ENCODE assay signal across 9 mouse cellular contexts in genomic region chr5:117307699-117308098, GRCm38 (mm10). TPM values are rescaled to one million over a fixed set of nuclear protein-coding genes. Genes with fewer than 3 reads are reported as not detected.
DNase-seq lines count a peak whose midpoint lies in the region; ATAC-seq and TF ChIP-seq lines count a peak whose summit lies in the region.
"Had no signal": no experiment of that assay in that cellular context is flagged by ENCODE, and none has a peak within 500 bp of the region (broad histone marks: within the 10 kb centered on the region; RNA-seq: fewer than 3 reads in every experiment).

No protein-coding gene starts in this region.

- TF ChIP-seq CTCF in cortical plate, adult 2 months (IDR thresholded peaks at IDR 0.05; ENCODE audit: extremely low read depth, insufficient read depth, low read length): peak; percentile 56

- H3K9me3 ChIP-seq in heart, embryonic 15.5 days (replicated peaks): no peaks in the 10 kb centered on the region
- H3K9me3 ChIP-seq: midbrain, embryonic 12.5 days had no signal

- H3K9ac ChIP-seq in heart, embryonic 15.5 days: no peak overlapping the region
- H3K9ac ChIP-seq: midbrain, embryonic 12.5 days had no signal

- H3K27ac ChIP-seq in cortical plate, adult 2 months (ENCODE audit: insufficient read depth, low read length): no peak overlapping the region
- no peak overlapping the region for H3K27ac ChIP-seq in heart, embryonic 15.5 days
- H3K27ac ChIP-seq: midbrain, embryonic 12.5 days had no signal

- no peaks in the 10 kb centered on the region for H3K27me3 ChIP-seq in heart, embryonic 15.5 days
- H3K27me3 ChIP-seq: midbrain, embryonic 12.5 days had no signal

- DNase-seq in cerebellum, adult 11 months: peak; percentile 40
- DNase-seq in cerebellum, adult 9-10 months: no peak
- DNase-seq in R1 (ENCODE audit: low read depth, low spot score): peak; percentile 96
- DNase-seq in layer of hippocampus, postnatal 10 days (ENCODE audit: low spot score in 2 of 2): peak; percentile 44 to 64
- DNase-seq in lung, postnatal 36 days: peak; percentile 89
- peak; percentile 40 to 63 for DNase-seq in spleen, postnatal 14 days (ENCODE audit: low spot score in 2 of 2)

- H3K4me2 ChIP-seq in heart, embryonic 15.5 days: no peak overlapping the region
- H3K4me2 ChIP-seq: midbrain, embryonic 12.5 days had no signal

- no peak for TF ChIP-seq POLR2A in cortical plate, adult 2 months (IDR thresholded peaks at IDR 0.05; ENCODE audit: extremely low read depth, insufficient read depth, low read length)

- H3K4me3 ChIP-seq in cortical plate, adult 2 months (ENCODE audit: insufficient read depth, low read length): no peak overlapping the region
- no peak overlapping the region for H3K4me3 ChIP-seq in heart, embryonic 15.5 days
- H3K4me3 ChIP-seq: midbrain, embryonic 12.5 days had no signal

- ATAC-seq in heart, embryonic 15.5 days (replicated peaks; ENCODE audit: insufficient number of reproducible peaks, insufficient read depth, low FRiP score, low read depth): 0 out of 2 replicates have a peak, but pooled peaks have one; percentile 53

- 29% methylated on average over 11 of the region's 11 CpGs for WGBS in heart, embryonic 15.5 days

- no peaks in the 10 kb centered on the region for H3K36me3 ChIP-seq in heart, embryonic 15.5 days
- H3K36me3 ChIP-seq: midbrain, embryonic 12.5 days had no signal

- no peaks in the 10 kb centered on the region for H3K4me1 ChIP-seq in cortical plate, adult 2 months (ENCODE audit: control insufficient read depth, insufficient read depth, low read length)
- H3K4me1 ChIP-seq in heart, embryonic 15.5 days (replicated peaks): peaks cover 15% of the 10 kb centered on the region

RNA-seq across cellular contexts. Expression of gene Vsig10, which starts 11.2 kb away (rescaled TPM):
- polyA plus RNA-seq in cortical plate, adult 2 months (2012; rRNA removed): 2.1 and 2.9 TPM in 2 replicates
- polyA plus RNA-seq in heart, embryonic 15.5 days (2015; fragmentation: Nextera tagmentation; extraction: Ambion mirVana): 6.7 and 8.4 TPM in 2 replicates
- 1 to 10 TPM; 2.4 to 4.2 TPM for total RNA-seq in layer of hippocampus, postnatal 10 days (2021)

RNA-seq across cellular contexts. Expression of gene Pebp1, which starts 20.3 kb away (rescaled TPM):
- 738 and 746 TPM in 2 replicates for polyA plus RNA-seq in cortical plate, adult 2 months (2012; rRNA removed)
- 543 and 632 TPM in 2 replicates for polyA plus RNA-seq in heart, embryonic 15.5 days (2015; fragmentation: Nextera tagmentation; extraction: Ambion mirVana)
- 100 to 1,000 TPM; 699 to 737 TPM for total RNA-seq in layer of hippocampus, postnatal 10 days (2021)

RNA-seq across cellular contexts. Expression of gene Wsb2, which starts 49.4 kb away (rescaled TPM):
- polyA plus RNA-seq in cortical plate, adult 2 months (2012; rRNA removed): 414 and 428 TPM in 2 replicates
- polyA plus RNA-seq in heart, embryonic 15.5 days (2015; fragmentation: Nextera tagmentation; extraction: Ambion mirVana): 77.0 and 86.7 TPM in 2 replicates
- total RNA-seq in layer of hippocampus, postnatal 10 days (2021): 100 to 1,000 TPM; 437 to 454 TPM
